ENCODE assay signal across 8 mouse cellular contexts in genomic region chr4:154549961-154550393, GRCm38 (mm10).
DNase-seq lines count a peak whose midpoint lies in the region; ATAC-seq lines count a peak whose summit lies in the region.

No protein-coding gene starts in this region.

- peak overlapping the region; percentile 51 for H3K9ac ChIP-seq in forebrain, embryonic 11.5 days (ENCODE audit: low read length)
- peak overlapping the region; percentile 43; the same call in 1 of the 2 replicates for H3K9ac ChIP-seq in hindbrain, embryonic 13.5 days
- H3K9ac ChIP-seq in neural tube, embryonic 12.5 days: no peak overlapping the region

- no peaks in the 10 kb centered on the region for H3K9me3 ChIP-seq in forebrain, embryonic 11.5 days (ENCODE audit: control insufficient read depth, low read length)
- H3K9me3 ChIP-seq in hindbrain, embryonic 13.5 days: no peaks in the 10 kb centered on the region
- H3K9me3 ChIP-seq in neural tube, embryonic 12.5 days: no peaks in the 10 kb centered on the region

- intact Hi-C loops in left cerebral cortex, postnatal 14 days (cut with DNase I): loop anchor here (5.0 kb wide), 1 partner anchor 87 kb away; the partner anchor contains the start of gene Prdm16

- peak; percentile 40; the same call in 1 of the 2 replicates for ATAC-seq in forebrain, embryonic 11.5 days (replicated peaks; ENCODE audit: low FRiP score)
- peak; percentile 67 for ATAC-seq in hindbrain, embryonic 13.5 days (ENCODE audit: low FRiP score)
- ATAC-seq in neural tube, embryonic 12.5 days (ENCODE audit: low FRiP score, low read depth): peak; percentile 49

- H3K27ac ChIP-seq in forebrain, embryonic 11.5 days (ENCODE audit: low read depth, low read length): peak overlapping the region; percentile 75
- H3K27ac ChIP-seq in hindbrain, embryonic 13.5 days: peak overlapping the region; percentile 85
- peak overlapping the region; percentile 0; the same call in 1 of the 2 replicates for H3K27ac ChIP-seq in neural tube, embryonic 12.5 days

- H3K4me2 ChIP-seq in forebrain, embryonic 11.5 days (ENCODE audit: low read depth, low read length, severe bottlenecking): peak overlapping the region; percentile 48
- peak overlapping the region; percentile 43 for H3K4me2 ChIP-seq in hindbrain, embryonic 13.5 days
- peak overlapping the region; percentile 44 for H3K4me2 ChIP-seq in neural tube, embryonic 12.5 days (replicated peaks)

- peak; percentile 47 for DNase-seq in layer of hippocampus, adult 11-12 months (ENCODE audit: low spot score)
- DNase-seq in layer of hippocampus, adult 9-10 months (ENCODE audit: low spot score): no peak
- DNase-seq in forebrain, embryonic 11.5 days (ENCODE audit: low spot score): peak; percentile 75
- DNase-seq in left cerebral cortex, postnatal 14 days (ENCODE audit: low spot score in 2 of 2): peak; percentile 32 to 59
- no peak for DNase-seq in B cell, adult 2 months
- DNase-seq in adrenal gland, adult 8-10 months: no peak

- H3K4me3 ChIP-seq in forebrain, embryonic 11.5 days (ENCODE audit: low read depth, low read length): peak overlapping the region; percentile 10; the same call in 1 of the 2 replicates
- H3K4me3 ChIP-seq in hindbrain, embryonic 13.5 days: peak overlapping the region; percentile 8; the same call in 1 of the 2 replicates
- no peak overlapping the region for H3K4me3 ChIP-seq in neural tube, embryonic 12.5 days

- H3K27me3 ChIP-seq in forebrain, embryonic 11.5 days (ENCODE audit: control insufficient read depth, insufficient read depth, low read length): no peaks in the 10 kb centered on the region; the same call in 1 of the 2 replicates
- H3K27me3 ChIP-seq in hindbrain, embryonic 13.5 days: peaks cover 89% of the 10 kb centered on the region
- peaks cover 35% of the 10 kb centered on the region for H3K27me3 ChIP-seq in neural tube, embryonic 12.5 days (replicated peaks)

- no peaks in the 10 kb centered on the region for H3K36me3 ChIP-seq in forebrain, embryonic 11.5 days (ENCODE audit: control insufficient read depth, insufficient read depth, low read length)
- H3K36me3 ChIP-seq in hindbrain, embryonic 13.5 days: no peaks in the 10 kb centered on the region
- H3K36me3 ChIP-seq in neural tube, embryonic 12.5 days: no peaks in the 10 kb centered on the region

- 6% methylated on average over 17 of the region's 17 CpGs for WGBS in forebrain, embryonic 11.5 days
- WGBS in hindbrain, embryonic 13.5 days: 11% methylated on average over 17 of the region's 17 CpGs
- 17% methylated on average over 17 of the region's 17 CpGs for WGBS in neural tube, embryonic 12.5 days

- H3K4me1 ChIP-seq in forebrain, embryonic 11.5 days (replicated peaks; ENCODE audit: control insufficient read depth, insufficient read depth, low read length): peaks cover 50% of the 10 kb centered on the region
- H3K4me1 ChIP-seq in hindbrain, embryonic 13.5 days (replicated peaks): peaks cover 64% of the 10 kb centered on the region
- H3K4me1 ChIP-seq in neural tube, embryonic 12.5 days: peaks cover 57% of the 10 kb centered on the region

Comparison
In these comparisons a context has a peak if more than half of its experiments do, and no peak if none do; other contexts are left out.
1. DNase-seq: peak in layer of hippocampus, adult 11-12 months (single experiment), forebrain, embryonic 11.5 days (single experiment) and left cerebral cortex, postnatal 14 days (2 of 2); none in layer of hippocampus, adult 9-10 months (single experiment), B cell, adult 2 months (0 of 2) and adrenal gland, adult 8-10 months (single experiment).
2. H3K27ac ChIP-seq: peak in every context shown above with its lines; median percentile 85 in hindbrain, embryonic 13.5 days; 75 in forebrain, embryonic 11.5 days; 0 in neural tube, embryonic 12.5 days.
3. Peak in every context shown above with its lines, with median percentiles within 50 percentile points of each other: ATAC-seq and H3K4me2 ChIP-seq.